Mouse (Mus musculus): ENCODE data around the gene Urad. TPM values are rescaled to one million over a fixed set of nuclear protein-coding genes. Genes with fewer than 3 reads are reported as not detected.

The Urad gene
- polyA plus RNA-seq, 1 experiment from 2014 or later: not detected

DNA sequence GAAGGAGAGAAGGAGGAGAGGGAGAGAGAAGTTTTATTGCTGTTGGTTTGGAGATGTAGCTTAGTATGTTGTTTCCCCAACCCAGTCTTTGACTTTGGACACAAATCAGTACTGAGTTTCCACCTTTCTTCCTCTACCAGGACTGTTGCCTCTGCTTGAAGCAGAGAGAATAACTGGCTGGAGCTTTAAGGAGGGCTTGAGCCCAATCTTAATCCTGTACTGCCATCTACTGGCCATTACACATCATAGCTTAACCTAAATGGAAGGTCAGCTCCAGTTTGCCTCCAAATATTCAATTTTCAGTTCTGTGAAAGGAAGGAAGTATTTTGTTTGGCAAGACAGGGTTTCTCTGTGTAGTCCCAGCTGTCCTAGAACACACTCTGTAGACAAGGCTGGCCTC, 2.6 kb downstream of the Urad start:
- Histone ChIP-seq H3K36me3 (no peaks in the 10 kb centered on the region), H3K4me2 (no peak overlapping the region), H3K9ac (replicated peaks) (no peak overlapping the region), H3K9me3 (replicated peaks) (no peaks in the 10 kb centered on the region), H3K27me3 (replicated peaks) (peaks cover 77% of the 10 kb centered on the region), H3K27ac (replicated peaks) (no peak overlapping the region), H3K4me3 (replicated peaks) (no peak overlapping the region), H3K4me1 (peaks cover 8% of the 10 kb centered on the region; the same call in 1 of the 2 replicates)
- ATAC-seq (ENCODE audit: low FRiP score): peak; percentile 49; the same call in 1 of the 2 replicates

DNA sequence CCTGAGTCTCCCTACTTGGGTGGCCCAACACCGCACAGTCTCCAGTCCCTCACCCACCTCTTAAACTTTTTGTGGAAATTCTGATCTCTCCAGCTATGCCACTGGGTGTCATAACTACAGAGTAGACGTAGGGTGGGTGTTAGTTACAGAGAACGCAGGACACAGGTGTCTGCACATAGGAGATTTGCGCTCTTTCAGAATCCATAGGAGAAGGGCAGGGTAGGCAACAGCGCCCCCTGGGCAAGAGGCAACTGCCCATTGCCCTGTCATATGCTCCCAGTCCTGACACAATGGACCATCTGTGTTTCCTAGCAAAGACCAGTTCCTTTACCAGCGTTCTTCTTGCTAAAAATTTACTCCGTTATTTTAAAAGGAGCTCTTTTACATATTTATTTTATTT, 4.2 kb downstream of the Urad start:
- no peaks in the 10 kb centered on the region for H3K36me3 ChIP-seq
- peaks cover 87% of the 10 kb centered on the region for H3K27me3 ChIP-seq (replicated peaks)
- WGBS: 26% methylated on average over 7 of the region's 7 CpGs
- peaks cover 10% of the 10 kb centered on the region; the same call in 1 of the 2 replicates for H3K4me1 ChIP-seq
- H3K4me2 ChIP-seq: no peak overlapping the region
- H3K9ac ChIP-seq (replicated peaks): no peak overlapping the region
- no peak for ATAC-seq (ENCODE audit: low FRiP score)
- no peaks in the 10 kb centered on the region for H3K9me3 ChIP-seq (replicated peaks)
- no peak overlapping the region for H3K4me3 ChIP-seq (replicated peaks)
- no peak overlapping the region for H3K27ac ChIP-seq (replicated peaks)

DNA sequence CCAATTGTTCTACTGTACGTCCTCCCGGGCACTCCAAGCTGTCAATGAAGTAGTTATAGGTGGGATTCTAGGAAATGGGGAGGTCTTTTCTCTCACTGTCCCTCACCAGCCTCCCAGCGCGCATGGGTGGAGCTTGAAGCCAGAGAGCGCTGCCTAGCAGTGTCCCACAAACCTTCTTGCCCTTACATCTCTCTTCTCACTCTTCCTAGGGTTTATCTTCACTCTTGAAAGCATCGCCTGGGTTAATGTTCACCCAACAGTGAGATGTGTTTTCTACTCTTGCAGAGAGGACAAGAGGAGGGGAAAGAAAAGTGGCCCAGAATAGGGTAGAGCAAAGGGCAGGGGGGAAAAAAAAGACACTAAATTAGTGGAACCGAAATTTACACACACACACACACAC, 4.9 kb downstream of the Urad start:
- H3K9me3 ChIP-seq (replicated peaks): no peaks in the 10 kb centered on the region
- no peaks in the 10 kb centered on the region for H3K36me3 ChIP-seq
- no peak for ATAC-seq (ENCODE audit: low FRiP score)
- H3K4me1 ChIP-seq: peaks cover 10% of the 10 kb centered on the region; the same call in 1 of the 2 replicates
- H3K4me2 ChIP-seq: no peak overlapping the region
- WGBS: 2% methylated on average over 7 of the region's 7 CpGs
- peaks cover 87% of the 10 kb centered on the region for H3K27me3 ChIP-seq (replicated peaks)
- H3K27ac ChIP-seq (replicated peaks): no peak overlapping the region
- no peak overlapping the region for H3K4me3 ChIP-seq (replicated peaks)
- no peak overlapping the region for H3K9ac ChIP-seq (replicated peaks)

DNA sequence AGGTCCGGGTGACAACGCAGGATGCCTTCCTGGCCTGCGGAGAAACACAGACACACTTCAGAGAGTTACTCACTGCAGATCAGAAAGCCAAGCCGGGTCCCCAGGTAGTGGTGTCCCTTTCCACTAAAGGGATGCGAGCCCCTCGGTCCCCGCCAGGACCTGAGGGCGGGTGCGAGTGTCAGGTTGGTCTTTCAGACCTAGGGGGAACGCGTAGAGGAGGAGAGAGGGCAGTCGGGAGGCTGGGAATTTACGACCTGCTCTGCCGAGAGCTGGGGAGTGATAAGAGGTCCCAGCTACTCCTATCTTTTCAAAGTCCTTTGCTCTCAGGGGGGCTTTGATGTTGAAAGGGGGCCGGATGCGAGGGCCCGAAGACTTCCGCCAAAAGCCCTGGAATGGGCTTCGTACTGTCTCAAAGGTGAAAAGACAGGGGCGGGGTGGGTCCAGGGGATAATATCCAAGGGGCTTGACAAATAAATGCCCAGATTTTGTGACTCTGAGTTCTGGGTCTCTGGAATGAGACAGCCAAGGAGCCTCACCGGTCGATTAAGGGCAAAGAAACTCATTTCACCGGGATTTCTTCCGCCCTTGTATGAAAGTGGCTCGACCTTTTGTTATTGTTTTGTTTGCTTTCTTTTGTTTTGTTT, 6.7 kb downstream of the Urad start:
- H3K27ac ChIP-seq (replicated peaks): no peak overlapping the region
- peaks cover 91% of the 10 kb centered on the region for H3K27me3 ChIP-seq (replicated peaks)
- H3K4me2 ChIP-seq: no peak overlapping the region
- H3K9ac ChIP-seq (replicated peaks): no peak overlapping the region
- WGBS: under 1% methylated on average over 25 of the region's 25 CpGs
- H3K9me3 ChIP-seq (replicated peaks): no peaks in the 10 kb centered on the region
- H3K4me3 ChIP-seq (replicated peaks): peak overlapping the region; percentile 5; the same call in 1 of the 2 replicates
- H3K36me3 ChIP-seq: no peaks in the 10 kb centered on the region
- peaks cover 10% of the 10 kb centered on the region; the same call in 1 of the 2 replicates for H3K4me1 ChIP-seq
- ATAC-seq (ENCODE audit: low FRiP score): no peak

DNA sequence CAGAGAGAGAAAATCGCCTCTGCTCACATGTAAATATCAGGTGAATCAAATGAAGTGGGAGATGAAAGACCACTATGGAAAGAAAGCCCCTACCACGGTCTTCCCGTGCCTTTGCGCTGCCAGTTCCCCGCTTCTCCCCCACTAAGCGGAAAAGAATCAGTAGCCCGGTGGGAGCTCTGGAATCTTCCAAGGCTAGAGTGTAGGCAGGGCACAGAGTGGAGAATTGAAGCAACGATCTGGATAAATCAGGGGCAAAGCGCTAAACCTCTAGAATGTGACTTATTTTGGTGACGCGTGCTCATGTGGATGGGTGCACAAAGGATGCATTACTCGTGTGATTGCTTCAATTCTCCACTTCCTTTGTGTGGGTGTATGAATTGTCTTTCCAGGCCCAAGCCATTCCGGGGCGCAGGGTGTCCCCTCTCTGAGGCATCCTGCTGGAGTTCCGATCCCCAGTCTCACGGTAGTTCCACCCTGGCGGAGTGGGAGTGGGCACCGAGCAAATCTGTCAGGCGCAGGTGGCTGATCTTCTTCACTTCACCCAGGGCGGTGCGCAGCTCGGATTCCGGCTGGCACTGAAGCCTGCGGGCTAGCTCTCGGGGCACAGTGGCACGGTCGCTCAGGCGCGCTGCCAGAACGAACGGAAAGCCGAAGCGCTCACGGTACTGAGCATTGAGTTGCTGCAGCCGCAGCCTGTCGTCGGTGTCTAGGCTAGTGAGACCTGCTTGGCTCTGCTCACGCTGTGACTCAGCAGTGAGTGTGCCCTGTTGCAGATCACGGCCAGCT, 7.4 kb downstream of the Urad start:
- Histone ChIP-seq H3K4me2 (no peak overlapping the region), H3K36me3 (no peaks in the 10 kb centered on the region), H3K27me3 (replicated peaks) (peaks cover 93% of the 10 kb centered on the region), H3K4me1 (peaks cover 10% of the 10 kb centered on the region; the same call in 1 of the 2 replicates), H3K9me3 (replicated peaks) (no peaks in the 10 kb centered on the region), H3K9ac (replicated peaks) (no peak overlapping the region), H3K27ac (replicated peaks) (no peak overlapping the region), H3K4me3 (replicated peaks) (peak overlapping the region; percentile 5; the same call in 1 of the 2 replicates)
- no peak for ATAC-seq (ENCODE audit: low FRiP score)
- 1% methylated on average over 39 of the region's 39 CpGs for WGBS

DNA sequence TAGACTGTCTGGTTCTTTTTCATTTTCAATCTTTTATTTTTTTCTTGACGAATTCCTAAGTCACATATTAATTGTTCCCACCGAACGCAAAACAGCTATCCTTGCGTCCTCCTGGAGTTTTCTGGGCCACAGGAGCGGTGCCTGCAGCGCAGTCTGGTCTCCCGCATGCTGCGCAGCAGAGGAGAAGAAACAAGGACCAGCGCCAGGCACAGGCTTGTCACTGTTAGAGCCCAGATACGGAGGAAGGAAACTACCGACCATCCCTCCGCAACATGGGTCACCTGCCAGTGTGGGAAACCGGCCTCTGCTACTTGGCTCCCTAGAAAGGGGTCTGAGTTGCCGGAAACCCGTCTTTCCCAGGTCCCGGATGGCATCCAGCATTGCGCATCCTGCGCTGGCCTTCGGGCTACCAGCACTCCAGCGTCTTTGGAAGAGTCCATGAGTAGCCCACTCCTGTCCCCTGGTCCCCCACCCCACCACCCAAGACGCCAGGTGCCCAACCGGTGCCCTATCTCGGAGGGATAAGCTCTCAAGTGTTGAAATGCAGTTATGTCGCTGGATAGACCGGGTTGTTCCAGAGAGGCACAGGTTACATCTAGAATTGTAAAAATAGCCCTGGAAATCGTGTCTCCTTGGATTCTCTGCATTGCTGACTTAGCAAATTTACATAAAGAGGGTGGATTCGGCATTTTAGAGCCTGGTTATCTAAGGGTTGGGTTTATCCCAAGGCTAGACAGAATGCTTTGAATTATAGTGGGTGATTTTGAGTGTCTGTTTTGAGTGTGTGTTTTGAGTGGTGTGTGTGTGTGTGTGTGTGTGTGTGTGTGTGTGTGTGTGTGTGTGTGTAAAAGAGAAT, 9.2 kb downstream of the Urad start:
- no peak overlapping the region for H3K4me2 ChIP-seq
- no peaks in the 10 kb centered on the region for H3K9me3 ChIP-seq (replicated peaks)
- ATAC-seq (ENCODE audit: low FRiP score): no peak
- H3K4me1 ChIP-seq: peaks cover 10% of the 10 kb centered on the region; the same call in 1 of the 2 replicates
- peaks cover 99% of the 10 kb centered on the region for H3K27me3 ChIP-seq (replicated peaks)
- no peak overlapping the region for H3K4me3 ChIP-seq (replicated peaks)
- no peaks in the 10 kb centered on the region for H3K36me3 ChIP-seq
- H3K9ac ChIP-seq (replicated peaks): no peak overlapping the region
- H3K27ac ChIP-seq (replicated peaks): no peak overlapping the region
- WGBS: 1% methylated on average over 27 of the region's 27 CpGs

DNA sequence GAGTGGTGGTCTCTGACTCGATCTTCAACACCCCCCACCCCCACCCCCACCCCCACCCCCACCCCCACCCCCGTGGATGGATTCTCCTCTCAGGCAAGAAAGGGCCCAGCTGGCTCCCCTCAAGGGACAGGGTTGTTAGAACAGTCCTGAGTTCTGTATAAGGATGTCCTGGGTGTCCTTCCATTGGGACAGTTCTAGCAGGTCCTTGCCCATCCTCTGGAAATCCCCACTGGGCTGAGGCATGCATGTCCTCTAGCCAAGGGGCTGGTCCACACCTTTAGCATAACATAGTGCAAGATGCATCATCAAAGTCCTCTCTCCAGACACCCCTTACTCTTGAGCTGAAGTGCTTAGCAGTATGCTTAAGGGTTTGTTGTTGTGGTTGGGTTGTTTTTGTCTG, 12.5 kb downstream of the Urad start:
- peaks cover 20% of the 10 kb centered on the region for H3K4me1 ChIP-seq
- no peaks in the 10 kb centered on the region for H3K9me3 ChIP-seq (replicated peaks)
- 6% methylated on average over 2 of the region's 2 CpGs for WGBS
- no peak overlapping the region for H3K4me2 ChIP-seq
- peaks cover 99% of the 10 kb centered on the region for H3K27me3 ChIP-seq (replicated peaks)
- H3K27ac ChIP-seq (replicated peaks): no peak overlapping the region
- no peaks in the 10 kb centered on the region for H3K36me3 ChIP-seq
- no peak overlapping the region for H3K9ac ChIP-seq (replicated peaks)
- H3K4me3 ChIP-seq (replicated peaks): no peak overlapping the region
- no peak for ATAC-seq (ENCODE audit: low FRiP score)

DNA sequence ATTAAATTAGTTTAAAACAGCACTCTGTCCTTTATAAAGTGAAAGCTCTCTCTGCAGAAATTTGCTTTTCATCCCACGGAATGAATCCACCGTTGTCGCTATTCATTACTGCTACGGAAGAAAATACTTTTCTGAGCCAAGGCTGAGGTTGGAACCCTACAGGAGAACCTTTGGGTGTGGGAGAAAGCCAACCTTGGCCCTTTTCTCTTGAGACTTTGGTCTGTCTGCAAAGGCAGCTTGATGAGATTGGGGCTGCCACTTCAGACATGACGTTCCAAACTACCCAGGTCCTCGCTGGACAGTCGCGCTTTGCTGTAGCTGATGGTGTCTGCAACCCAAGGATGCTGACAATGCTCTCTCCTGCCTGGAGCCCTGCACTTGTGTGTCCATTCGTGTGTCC, 13.8 kb downstream of the Urad start:
- ATAC-seq (ENCODE audit: low FRiP score): no peak
- Histone ChIP-seq H3K4me2 (no peak overlapping the region), H3K9me3 (replicated peaks) (no peaks in the 10 kb centered on the region), H3K27me3 (replicated peaks) (peaks cover 98% of the 10 kb centered on the region), H3K4me3 (replicated peaks) (no peak overlapping the region), H3K27ac (replicated peaks) (no peak overlapping the region), H3K4me1 (peaks cover 22% of the 10 kb centered on the region), H3K36me3 (no peaks in the 10 kb centered on the region), H3K9ac (replicated peaks) (no peak overlapping the region)
- 10% methylated on average over 9 of the region's 9 CpGs for WGBS

DNA sequence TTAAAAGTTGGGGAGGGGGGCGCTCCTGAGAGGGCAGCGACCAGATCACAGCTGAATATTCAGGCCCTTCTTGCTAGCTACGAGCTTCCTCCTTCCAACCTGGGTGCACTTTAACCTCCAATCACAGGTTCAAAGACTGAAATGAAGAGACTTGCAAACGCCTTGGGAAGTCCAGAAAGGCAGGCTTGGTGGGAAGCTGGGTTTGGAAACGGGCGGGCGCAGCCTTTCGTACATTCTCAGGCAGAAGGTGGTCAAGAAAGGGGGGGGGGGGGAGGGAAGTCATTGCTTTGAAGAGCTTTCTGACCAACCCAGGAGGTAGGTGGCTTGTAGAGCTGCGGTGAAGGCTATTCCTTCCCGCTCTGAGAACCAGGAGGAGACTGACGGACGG, 14.8 kb downstream of the Urad start:
- Histone ChIP-seq H3K9ac (replicated peaks) (no peak overlapping the region), H3K9me3 (replicated peaks) (no peaks in the 10 kb centered on the region), H3K4me1 (peaks cover 22% of the 10 kb centered on the region), H3K4me2 (no peak overlapping the region), H3K36me3 (no peaks in the 10 kb centered on the region), H3K27me3 (replicated peaks) (peaks cover 99% of the 10 kb centered on the region), H3K4me3 (replicated peaks) (no peak overlapping the region), H3K27ac (replicated peaks) (no peak overlapping the region)
- no peak for ATAC-seq (ENCODE audit: low FRiP score)
- WGBS: 1% methylated on average over 12 of the region's 12 CpGs

DNA sequence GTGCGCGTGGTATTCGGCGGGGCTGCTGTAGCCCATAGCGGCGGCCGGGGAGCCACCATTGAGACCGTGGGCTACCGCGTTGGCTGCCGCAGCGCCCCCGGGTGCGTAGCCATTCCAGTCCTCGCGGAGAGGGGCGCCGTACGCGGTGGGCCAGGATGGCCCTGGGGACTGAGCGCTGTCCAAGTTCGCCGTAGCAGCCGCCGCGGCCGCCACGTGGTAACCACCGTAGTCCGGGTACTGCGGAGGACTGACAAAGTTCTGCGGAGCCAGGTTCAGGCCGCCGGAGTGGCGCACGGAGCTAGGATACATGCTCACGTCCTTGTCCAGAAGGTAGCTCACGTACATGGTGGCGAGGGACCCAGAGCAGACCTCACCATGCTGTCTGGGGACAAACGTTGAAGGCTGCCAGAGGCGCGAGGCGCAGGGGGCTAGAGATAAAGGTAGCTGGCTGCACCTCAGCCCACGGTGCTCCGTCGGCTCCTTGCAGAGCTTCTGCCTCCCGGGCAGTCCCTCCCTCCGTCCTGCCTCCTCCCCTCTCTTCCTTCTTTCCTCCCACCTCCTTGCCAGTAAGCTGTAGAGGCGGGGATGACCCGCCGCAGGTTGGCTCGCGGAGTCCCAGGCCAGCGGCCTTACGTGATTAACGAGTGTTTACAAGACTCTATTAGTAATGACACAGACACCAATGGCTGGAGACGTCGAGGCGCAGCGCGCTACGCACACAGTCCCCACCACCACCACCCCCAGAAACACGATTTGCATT, 15.4 kb downstream of the Urad start, which contains the start of gene Cdx2:
TSS of gene Cdx2 (minus strand) at position 633 of the 760 bp plus-strand sequence.
- Histone ChIP-seq H3K36me3 (no peaks in the 10 kb centered on the region), H3K9ac (replicated peaks) (no peak within 1 kb of the TSS), H3K4me1 (peaks cover 22% of the 10 kb centered on the region), H3K4me3 (replicated peaks) (peak within 1 kb of the TSS; percentile 8; the same call in 1 of the 2 replicates), H3K27me3 (replicated peaks) (peaks cover 99% of the 10 kb centered on the region), H3K4me2 (peak within 1 kb of the TSS; percentile 11), H3K27ac (replicated peaks) (no peak within 1 kb of the TSS), H3K9me3 (replicated peaks) (no peaks in the 10 kb centered on the region)
- under 1% methylated on average over 57 of the region's 63 CpGs for WGBS
- ATAC-seq (ENCODE audit: low FRiP score): no peak
